In genomic region chr4:150280002-150280401, GRCm38 (mm10) we compare ENCODE assay signal across 11 mouse cellular contexts. TPM values are rescaled to one million over a fixed set of nuclear protein-coding genes. Genes with fewer than 3 reads are reported as not detected.
DNase-seq lines count a peak whose midpoint lies in the region; ATAC-seq and TF ChIP-seq lines count a peak whose summit lies in the region.
"Had no signal": no experiment of that assay in that cellular context is flagged by ENCODE, and none has a peak within 500 bp of the region (broad histone marks: within the 10 kb centered on the region; RNA-seq: fewer than 3 reads in every experiment).

No protein-coding gene starts in this region.

- no peak for DNase-seq in gastrocnemius, adult 2 months
- no peak for DNase-seq in gastrocnemius, postnatal 10 days
- no peak for DNase-seq in midbrain, embryonic 10.5 days (ENCODE audit: low spot score)
- DNase-seq in midbrain, postnatal 0 days (ENCODE audit: low spot score) = no peak
- no peak for DNase-seq in spleen, postnatal 14 days (ENCODE audit: low spot score in 2 of 2)
- DNase-seq in ovary, postnatal 10 days (ENCODE audit: low spot score) = no peak
- no peak for DNase-seq in gastrocnemius, postnatal 25 days
- DNase-seq: adrenal gland, postnatal 25 days had no signal

- WGBS in midbrain, embryonic 10.5 days = 77% methylated on average over 2 of the region's 2 CpGs
- 74% methylated on average over 2 of the region's 2 CpGs for WGBS in midbrain, postnatal 0 days
- 77% methylated on average over 2 of the region's 2 CpGs for WGBS in liver, embryonic 12.5 days (ENCODE audit: insufficient replicate concordance)

- no peak overlapping the region for H3K9ac ChIP-seq in midbrain, postnatal 0 days (replicated peaks; ENCODE audit: low read length, poor library complexity, severe bottlenecking)
- H3K9ac ChIP-seq in liver, embryonic 12.5 days = no peak overlapping the region

- H3K4me3 ChIP-seq in gastrocnemius, adult 2 months = no peak overlapping the region
- no peak overlapping the region for H3K4me3 ChIP-seq in midbrain, embryonic 10.5 days
- H3K4me3 ChIP-seq in midbrain, postnatal 0 days (ENCODE audit: low read depth, low read length) = no peak overlapping the region
- no peak overlapping the region for H3K4me3 ChIP-seq in liver, embryonic 12.5 days

- peaks cover 30% of the 10 kb centered on the region for H3K4me1 ChIP-seq in midbrain, embryonic 10.5 days
- no peaks in the 10 kb centered on the region; the same call in 1 of the 2 replicates for H3K4me1 ChIP-seq in midbrain, postnatal 0 days (ENCODE audit: insufficient read depth, low read length)
- peaks cover 29% of the 10 kb centered on the region for H3K4me1 ChIP-seq in liver, embryonic 12.5 days

- H3K27ac ChIP-seq in gastrocnemius, adult 2 months = peak overlapping the region; percentile 97; the same call in 1 of the 2 replicates
- H3K27ac ChIP-seq in midbrain, embryonic 10.5 days (replicated peaks) = peak overlapping the region; percentile 98; the same call in 1 of the 2 replicates
- no peak overlapping the region for H3K27ac ChIP-seq in midbrain, postnatal 0 days (ENCODE audit: low read depth, low read length)
- H3K27ac ChIP-seq in liver, embryonic 12.5 days = no peak overlapping the region

- TF ChIP-seq CTCF in gastrocnemius, adult 2 months (IDR thresholded peaks at IDR 0.05) = no peak
- no peak for TF ChIP-seq CTCF in midbrain, postnatal 0 days (IDR thresholded peaks at IDR 0.05)

- H3K4me2 ChIP-seq in midbrain, postnatal 0 days (ENCODE audit: low read depth, low read length, poor library complexity, severe bottlenecking) = no peak overlapping the region
- peak overlapping the region; percentile 82; the same call in 1 of the 2 replicates for H3K4me2 ChIP-seq in liver, embryonic 12.5 days

- H3K9me3 ChIP-seq in midbrain, embryonic 10.5 days (replicated peaks) = no peaks in the 10 kb centered on the region
- H3K9me3 ChIP-seq in midbrain, postnatal 0 days (ENCODE audit: low read length) = no peaks in the 10 kb centered on the region
- H3K9me3 ChIP-seq in liver, embryonic 12.5 days (replicated peaks) = no peaks in the 10 kb centered on the region
- H3K9me3 ChIP-seq: limb, embryonic 12.5 days; megakaryocyte, embryonic 14.5 days had no signal

- no peaks in the 10 kb centered on the region for H3K36me3 ChIP-seq in midbrain, embryonic 10.5 days
- no peaks in the 10 kb centered on the region for H3K36me3 ChIP-seq in midbrain, postnatal 0 days (ENCODE audit: insufficient read depth, low read length)
- no peaks in the 10 kb centered on the region for H3K36me3 ChIP-seq in liver, embryonic 12.5 days
- H3K36me3 ChIP-seq: limb, embryonic 12.5 days had no signal

- no peaks in the 10 kb centered on the region for H3K27me3 ChIP-seq in midbrain, embryonic 10.5 days (ENCODE audit: low read depth, poor library complexity, severe bottlenecking)
- H3K27me3 ChIP-seq in midbrain, postnatal 0 days (ENCODE audit: insufficient read depth, low read length) = no peaks in the 10 kb centered on the region
- H3K27me3 ChIP-seq in liver, embryonic 12.5 days (replicated peaks) = no peaks in the 10 kb centered on the region
- H3K27me3 ChIP-seq: limb, embryonic 12.5 days; megakaryocyte, embryonic 14.5 days had no signal

- intact Hi-C loops in gastrocnemius, adult 2 months (cut with DNase I) = no loop called here

- ATAC-seq in midbrain, postnatal 0 days (ENCODE audit: low FRiP score) = no peak
- ATAC-seq in liver, embryonic 12.5 days = no peak

RNA-seq across cellular contexts. Expression of gene Rere, which starts 1.4 kb away (rescaled TPM):
- 10 to 100 TPM; 71.3 to 95.7 TPM for total RNA-seq in gastrocnemius, adult 2 months (2021)
- total RNA-seq in gastrocnemius, postnatal 10 days (2021) = 10 to 100 TPM; 53.8 to 56.9 TPM
- 24.5 and 30.7 TPM in 2 replicates for polyA plus RNA-seq in midbrain, embryonic 10.5 days (2016; fragmentation: Nextera tagmentation; extraction: Ambion mirVana)
- 36.8 and 44.3 TPM in 2 replicates for total RNA-seq in midbrain, postnatal 0 days (2014; rRNA removed)
- polyA plus RNA-seq in midbrain, postnatal 0 days (2015; fragmentation: Nextera tagmentation; extraction: Ambion mirVana) = 17.9 and 22.7 TPM in 2 replicates
- 11.6 and 12.8 TPM in 2 replicates for polyA plus RNA-seq in liver, embryonic 12.5 days (2016; fragmentation: Nextera tagmentation; extraction: Ambion mirVana)
- 10 to 100 TPM; 51.0 to 56.4 TPM for total RNA-seq in gastrocnemius, postnatal 25 days (2021)

RNA-seq across cellular contexts. Expression of gene Eno1, which starts 43.5 kb away (rescaled TPM):
- total RNA-seq in gastrocnemius, adult 2 months (2021) = 10 to 100 TPM; 68.1 to 92.0 TPM
- 100 to 1,000 TPM; 469 to 474 TPM for total RNA-seq in gastrocnemius, postnatal 10 days (2021)
- 2,531 and 3,331 TPM in 2 replicates for polyA plus RNA-seq in midbrain, embryonic 10.5 days (2016; fragmentation: Nextera tagmentation; extraction: Ambion mirVana)
- 438 and 440 TPM in 2 replicates for total RNA-seq in midbrain, postnatal 0 days (2014; rRNA removed)
- 1,069 and 1,129 TPM in 2 replicates for polyA plus RNA-seq in midbrain, postnatal 0 days (2015; fragmentation: Nextera tagmentation; extraction: Ambion mirVana)
- 1,241 and 1,342 TPM in 2 replicates for polyA plus RNA-seq in liver, embryonic 12.5 days (2016; fragmentation: Nextera tagmentation; extraction: Ambion mirVana)
- 100 to 1,000 TPM; 112 to 141 TPM for total RNA-seq in gastrocnemius, postnatal 25 days (2021)

Comparison
In these comparisons a context has a peak if more than half of its experiments do, and no peak if none do; other contexts are left out.
1. H3K27ac ChIP-seq: peak in gastrocnemius, adult 2 months (single experiment) and midbrain, embryonic 10.5 days (single experiment); none in midbrain, postnatal 0 days (single experiment) and liver, embryonic 12.5 days (single experiment).